Mouse (Mus musculus) megakaryocyte, embryonic 14.5 days (primary cell): ENCODE results near the gene Arhgap27. TPM values are rescaled to one million over a fixed set of nuclear protein-coding genes. Genes with fewer than 3 reads are reported as not detected.
"Not testable (repeated sequence)": the region's sequence is repeated elsewhere in the genome, so short reads cannot be mapped to it uniquely, and the experiment has no call there.

Experiments
- H3K27me3 ChIP-seq: replicated peaks from 2 replicates; pipeline ENCODE3; 2012; ENCODE audit warnings: inconsistent platforms
- H3K36me3 ChIP-seq: replicated peaks from 2 replicates; pipeline ENCODE3; 2012; ENCODE audit warnings: low read length, inconsistent platforms, mixed read lengths
- H3K4me1 ChIP-seq: 2 replicates; pipeline ENCODE4 v1.6.1; 2012; ENCODE audit warnings: inconsistent platforms
- H3K4me3 ChIP-seq: replicated peaks from 2 replicates; pipeline ENCODE3; 2012; ENCODE audit warnings: moderate library complexity, mild to moderate bottlenecking, inconsistent platforms
- H3K9me3 ChIP-seq: 2 replicates; pipeline ENCODE4 v1.6.1; 2012; ENCODE audit warnings: inconsistent platforms
- FLI1 ChIP-seq: IDR thresholded peaks from 2 replicates; pipeline ENCODE4 v1.6.1; 2012; ENCODE audit warnings: low read length, inconsistent platforms, mixed read lengths
- GATA1 ChIP-seq: IDR thresholded peaks from 3 replicates; pipeline ENCODE4 v1.6.1; 2012; ENCODE audit warnings: mixed read lengths, low read length, inconsistent platforms, borderline replicate concordance
- polyA plus RNA-seq: library from polyadenylated mRNA; stranded (reverse); fragments of >175 nt; gene quantifications from 2 replicates; pipeline ENCODE4 v1.2.3, GENCODE M21; 2012; ENCODE audit warnings: low replicate concordance; ENCODE audit not compliant: insufficient read depth

The Arhgap27 gene
- polyA plus RNA-seq, 1 experiment: 4.9 TPM

GRCm38 (mm10) chr11:103326950-103327349 lies 36.5 kb downstream of the Arhgap27 start:
- no peak overlapping the region for H3K4me3 ChIP-seq
- H3K9me3 ChIP-seq: peaks cover 5% of the 10 kb centered on the region
- TF ChIP-seq FLI1 (no peak), GATA1 (no peak)
- peaks cover 5% of the 10 kb centered on the region; the same call in 1 of the 2 replicates for H3K4me1 ChIP-seq
- H3K36me3 ChIP-seq: no peaks in the 10 kb centered on the region
- H3K27me3 ChIP-seq: peaks cover 30% of the 10 kb centered on the region

- Histone ChIP-seq H3K4me3 (no peak overlapping the region), H3K27me3 (peaks cover 39% of the 10 kb centered on the region), H3K4me1 (peaks cover 5% of the 10 kb centered on the region; the same call in 1 of the 2 replicates), H3K36me3 (no peaks in the 10 kb centered on the region), H3K9me3 (peaks cover 5% of the 10 kb centered on the region)
- no peak for TF ChIP-seq FLI1
Measured at GRCm38 (mm10) chr11:103325172-103325571, 38.3 kb downstream of the Arhgap27 start.

- H3K27me3 ChIP-seq: peaks cover 41% of the 10 kb centered on the region
- TF ChIP-seq FLI1 (no peak), GATA1 (no peak)
- peaks cover 5% of the 10 kb centered on the region for H3K9me3 ChIP-seq
- peaks cover 5% of the 10 kb centered on the region; the same call in 1 of the 2 replicates for H3K4me1 ChIP-seq
- no peaks in the 10 kb centered on the region for H3K36me3 ChIP-seq
- no peak overlapping the region for H3K4me3 ChIP-seq
Measured at GRCm38 (mm10) chr11:103324723-103325122, 38.8 kb downstream of the Arhgap27 start.

- H3K9me3 ChIP-seq, H3K4me3 ChIP-seq, H3K36me3 ChIP-seq: not testable (repeated sequence)
Measured at GRCm38 (mm10) chr11:103322832-103323231, 40.7 kb downstream of the Arhgap27 start.

GRCm38 (mm10) chr11:103320646-103321045 lies 42.8 kb downstream of the Arhgap27 start:
- Histone ChIP-seq H3K4me3 (no peak overlapping the region), H3K27me3 (peaks cover 72% of the 10 kb centered on the region), H3K4me1 (no peaks in the 10 kb centered on the region; the same call in 1 of the 2 replicates), H3K36me3 (no peaks in the 10 kb centered on the region), H3K9me3 (peaks cover under 1% of the 10 kb centered on the region; the same call in 1 of the 2 replicates)
- no peak for TF ChIP-seq FLI1

More at GRCm38 (mm10) chr11:103322832-103323231, 40.7 kb downstream of the Arhgap27 start:
- not testable (repeated sequence) for H3K4me1 ChIP-seq
- peaks cover 55% of the 10 kb centered on the region for H3K27me3 ChIP-seq

- Histone ChIP-seq H3K9me3 (no peaks in the 10 kb centered on the region), H3K4me3 (no peak overlapping the region), H3K27me3 (peaks cover 76% of the 10 kb centered on the region), H3K4me1 (peaks cover under 1% of the 10 kb centered on the region; the same call in 1 of the 2 replicates), H3K36me3 (no peaks in the 10 kb centered on the region)
- TF ChIP-seq GATA1: no peak
- no peak for TF ChIP-seq FLI1
Measured at GRCm38 (mm10) chr11:103320196-103320595, 43.3 kb downstream of the Arhgap27 start.

- TF ChIP-seq FLI1 (no peak), GATA1 (no peak)
- Histone ChIP-seq H3K4me1 (peaks cover 3% of the 10 kb centered on the region; the same call in 1 of the 2 replicates), H3K4me3 (no peak overlapping the region), H3K9me3 (no peaks in the 10 kb centered on the region), H3K27me3 (peaks cover 71% of the 10 kb centered on the region), H3K36me3 (no peaks in the 10 kb centered on the region)
Measured at GRCm38 (mm10) chr11:103318042-103318441, 45.5 kb downstream of the Arhgap27 start.

- Histone ChIP-seq H3K4me1 (peaks cover 15% of the 10 kb centered on the region), H3K36me3 (no peaks in the 10 kb centered on the region), H3K4me3 (no peak overlapping the region), H3K27me3 (peaks cover 77% of the 10 kb centered on the region), H3K9me3 (no peaks in the 10 kb centered on the region)
- TF ChIP-seq FLI1 (no peak), GATA1 (no peak)
Measured at GRCm38 (mm10) chr11:103315379-103315778, 48.1 kb downstream of the Arhgap27 start.

GRCm38 (mm10) chr11:103314736-103315374 lies 48.6 kb downstream of the Arhgap27 start:
- peaks cover 17% of the 10 kb centered on the region for H3K4me1 ChIP-seq
- no peaks in the 10 kb centered on the region for H3K9me3 ChIP-seq
- H3K4me3 ChIP-seq: no peak overlapping the region
- no peaks in the 10 kb centered on the region for H3K36me3 ChIP-seq
- TF ChIP-seq FLI1: no peak
- TF ChIP-seq GATA1: no peak
- H3K27me3 ChIP-seq: peaks cover 76% of the 10 kb centered on the region

GRCm38 (mm10) chr11:103313542-103313941 lies 50.0 kb downstream of the Arhgap27 start:
- Histone ChIP-seq H3K4me1 (peaks cover 18% of the 10 kb centered on the region), H3K4me3 (no peak overlapping the region), H3K27me3 (peaks cover 71% of the 10 kb centered on the region), H3K9me3 (no peaks in the 10 kb centered on the region), H3K36me3 (no peaks in the 10 kb centered on the region)
- TF ChIP-seq FLI1 (no peak), GATA1 (no peak)
